Mouse (Mus musculus) adrenal gland, adult 2 months (tissue): ENCODE data around the gene Cyp2d22. TPM values are rescaled to one million over a fixed set of nuclear protein-coding genes. Genes with fewer than 3 reads are reported as not detected.
"Not testable (repeated sequence)": the region's sequence is repeated elsewhere in the genome, so short reads cannot be mapped to it uniquely, and the experiment has no call there.

Experiments
- DNase-seq: peaks from one replicate; pipeline ENCODE4 v3.0.0; 2021
- polyA plus RNA-seq: library from polyadenylated mRNA; depleted of rRNA; stranded (reverse); fragments of >200 nt; gene quantifications from 2 replicates; pipeline ENCODE4 v1.2.3, GENCODE M21; 2012
- total RNA-seq, 2 experiments: library from RNA; stranded (reverse); gene quantifications; 2 replicates each; pipeline ENCODE4 v1.2.3; 2021

Cyp2d22 gene
- total and polyA plus RNA-seq, 3 experiments: 37.9 to 66.2 (median 39.6) TPM

DNA sequence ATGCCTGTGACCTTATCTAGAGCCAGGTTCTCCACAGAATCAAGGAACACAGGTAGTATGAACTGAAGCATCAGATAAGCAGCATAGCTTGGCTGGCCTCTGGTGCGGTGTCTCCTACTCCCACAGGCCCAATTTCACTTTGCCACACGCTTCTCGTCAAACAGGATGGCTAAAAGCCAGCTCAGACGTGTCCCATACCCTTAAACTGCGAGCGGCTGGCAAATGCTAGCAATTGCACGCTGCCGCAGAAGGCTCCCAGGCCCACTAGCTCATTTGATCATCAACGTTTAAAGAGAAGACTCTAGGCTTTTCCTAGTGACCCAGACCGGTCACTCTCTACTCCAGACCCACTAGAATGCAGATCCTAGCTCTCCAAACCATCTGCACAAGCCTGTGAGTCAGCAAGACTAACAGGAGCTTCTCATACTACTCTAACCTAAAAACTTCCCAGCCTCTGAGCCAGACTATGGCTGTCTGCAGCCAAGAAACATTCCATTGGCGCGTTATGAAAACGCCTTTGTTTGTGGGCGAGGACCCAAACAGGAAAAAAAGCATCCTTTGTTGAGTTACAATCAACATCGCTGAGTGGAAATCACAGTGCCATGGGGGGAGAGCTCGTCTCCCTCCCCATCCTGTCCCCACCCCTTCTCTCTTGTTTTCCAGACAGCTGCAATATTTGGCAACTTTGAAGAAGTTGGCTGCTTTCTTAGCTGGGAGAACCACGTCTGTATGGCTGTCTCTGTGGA, 3.5 kb downstream of the Cyp2d22 start:
- DNase-seq: peak; percentile 56

DNA sequence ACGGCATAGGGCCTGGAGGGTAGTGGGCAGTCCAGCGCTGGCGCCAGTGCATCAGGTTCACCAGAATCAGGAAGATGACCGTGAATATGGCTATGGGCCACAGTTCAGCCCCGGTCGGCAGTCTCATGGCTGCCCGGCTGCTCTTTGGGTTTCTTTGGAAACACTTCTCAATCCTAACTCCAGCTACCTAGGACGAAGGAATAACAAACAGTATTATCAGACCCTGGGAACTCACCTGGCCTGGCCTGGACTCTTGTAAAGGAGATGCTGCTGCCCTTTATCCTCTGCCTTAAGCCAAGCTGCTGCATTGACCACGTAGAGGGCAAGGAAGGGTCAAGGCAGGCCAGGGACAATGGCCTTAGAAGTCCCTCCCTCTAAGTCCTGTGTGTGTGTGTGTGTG, 4.2 kb downstream of the Cyp2d22 start:
- DNase-seq: no peak

DNA sequence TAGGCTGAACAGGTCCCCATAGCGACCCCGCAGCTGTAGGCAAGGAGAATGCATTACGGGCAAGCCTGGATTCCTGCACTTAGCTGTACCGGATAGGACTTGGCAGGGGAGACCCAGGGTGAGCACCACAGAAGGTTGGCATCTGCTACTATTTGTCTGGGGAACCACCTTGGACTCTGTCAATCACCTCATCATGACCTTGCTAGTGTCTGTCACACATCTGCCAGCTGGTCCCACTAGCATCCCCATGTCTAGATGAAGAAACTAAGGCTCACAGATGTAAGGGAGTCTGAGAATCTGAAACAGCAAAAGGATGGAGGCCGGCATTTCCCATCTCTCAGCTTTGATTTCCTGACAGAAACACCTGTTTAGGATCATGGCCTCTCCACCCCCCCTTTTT, 5.6 kb downstream of the Cyp2d22 start:
- DNase-seq: no peak

DNA sequence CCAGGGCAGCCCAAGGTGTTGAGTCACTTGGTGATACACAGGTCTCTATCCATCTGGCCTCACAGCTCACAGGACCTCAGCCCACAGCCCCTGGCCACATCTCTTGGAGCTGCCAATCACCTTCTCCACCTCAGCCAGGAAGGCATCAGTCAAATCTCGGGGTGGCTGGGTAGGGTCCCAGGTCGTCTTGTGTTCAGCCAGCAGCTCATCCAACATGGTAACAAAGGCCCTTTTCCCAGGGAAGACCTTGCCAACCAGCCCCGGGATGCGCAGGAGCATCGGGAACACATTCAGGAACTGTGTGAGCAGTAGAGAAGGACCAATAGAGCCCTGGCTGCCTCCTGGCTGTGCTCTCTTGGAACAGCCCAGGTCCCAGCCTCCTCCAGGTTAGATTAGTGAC, 7.1 kb downstream of the Cyp2d22 start:
- DNase-seq: no peak

DNA sequence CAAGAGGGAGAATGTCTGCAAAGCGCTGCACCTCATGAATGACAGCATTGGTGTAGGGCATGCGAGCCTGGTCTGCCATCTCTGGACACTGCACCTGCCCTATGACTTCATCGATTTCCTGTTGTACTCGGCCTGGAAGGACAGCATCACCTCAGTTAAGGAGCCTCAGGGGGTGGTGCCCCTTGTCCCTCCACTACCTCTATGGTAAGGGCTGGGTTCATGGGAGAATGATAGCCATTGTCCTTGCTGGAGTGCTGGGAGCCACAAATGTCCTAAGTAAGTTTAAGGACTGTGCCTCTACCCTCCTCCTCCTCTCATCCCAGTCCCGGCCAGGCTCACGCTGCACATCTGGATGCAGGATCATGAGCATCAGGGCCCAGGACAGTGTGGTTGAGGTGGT, 7.6 kb downstream of the Cyp2d22 start:
- no peak for DNase-seq

GRCm38 (mm10) chr15:82368851-82369250, 11.2 kb downstream of the Cyp2d22 start:
- no peak for DNase-seq

DNA sequence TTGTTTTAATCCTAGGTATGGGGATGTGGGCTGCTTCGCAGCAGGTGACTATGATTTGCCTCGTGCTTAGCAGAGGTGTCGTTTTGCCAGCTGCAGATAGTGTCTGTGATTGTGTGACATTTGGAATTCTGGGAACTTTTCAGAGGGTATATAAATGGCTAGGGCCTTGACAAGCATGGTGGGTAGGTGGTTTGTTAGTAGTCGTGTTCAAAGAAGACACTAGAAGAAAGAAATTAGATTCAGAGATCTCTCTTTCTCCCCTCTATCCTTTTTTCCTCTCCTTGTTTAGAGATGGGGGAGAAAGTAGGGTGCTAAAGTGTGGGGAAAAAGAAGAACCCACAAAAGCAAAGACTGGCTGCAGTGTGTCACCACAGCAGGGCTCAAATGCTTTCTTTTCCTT, 11.9 kb downstream of the Cyp2d22 start:
- DNase-seq: no peak

DNA sequence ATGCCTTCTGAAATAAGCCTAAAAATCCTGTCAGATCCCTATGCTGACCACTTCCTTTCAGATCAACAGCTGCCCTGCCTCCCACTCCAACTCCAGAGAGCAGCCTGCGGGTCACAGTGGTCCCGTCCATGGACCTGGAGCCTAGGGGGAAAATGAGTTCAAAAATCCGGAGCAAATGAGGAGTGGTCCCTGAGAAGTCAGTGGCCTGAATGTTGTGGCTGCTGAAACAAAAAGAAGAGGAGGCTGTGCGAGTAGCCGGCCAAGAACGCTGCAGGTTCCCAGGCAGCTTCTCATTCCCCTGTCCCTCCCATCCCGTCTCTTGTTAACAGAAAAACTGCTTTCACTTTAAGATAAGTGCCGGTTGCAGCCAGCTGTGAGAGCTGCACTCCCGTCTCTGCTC, 15.5 kb downstream of the Cyp2d22 start:
- not testable (repeated sequence) for DNase-seq

DNA sequence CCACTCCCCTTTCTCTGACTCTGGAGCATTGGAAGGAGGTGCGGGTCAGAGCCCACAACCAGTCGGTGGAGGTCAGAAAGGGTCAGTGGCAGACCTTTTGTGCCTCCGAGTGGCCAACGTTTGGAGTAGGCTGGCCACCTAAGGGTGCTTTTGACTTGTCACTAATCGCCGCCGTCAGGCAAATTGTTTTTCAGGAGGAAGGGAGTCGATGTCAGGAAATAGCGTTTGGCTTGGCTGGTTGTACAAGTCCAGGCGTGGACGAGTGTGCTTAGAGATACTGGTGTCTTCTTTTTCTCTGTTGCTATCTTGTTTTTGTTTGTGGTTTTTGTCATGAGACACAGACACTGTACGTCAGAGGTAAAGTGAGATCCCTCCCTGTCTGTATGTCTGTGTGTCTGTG, 16.3 kb downstream of the Cyp2d22 start:
- DNase-seq: not testable (repeated sequence)

DNA sequence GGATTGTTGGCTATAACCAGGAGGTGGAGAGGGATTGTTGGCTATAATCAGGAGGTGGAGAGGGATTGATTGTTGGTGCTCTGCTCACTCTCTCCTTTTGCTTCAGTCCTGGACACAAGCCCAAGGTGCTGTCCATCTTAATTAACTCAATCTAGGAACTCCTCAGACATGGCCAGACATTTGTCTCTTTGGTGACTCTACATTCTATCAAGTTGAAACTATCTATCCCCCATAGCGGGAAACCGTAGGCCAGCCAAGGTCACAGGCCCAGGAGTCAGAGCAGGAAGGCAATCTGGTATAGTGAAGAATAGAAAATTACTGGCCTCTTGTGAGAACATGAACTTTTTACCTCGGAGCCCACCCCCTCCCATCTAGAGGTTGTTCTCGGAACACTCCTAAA, 17.8 kb downstream of the Cyp2d22 start:
- DNase-seq: peak; percentile 42

DNA sequence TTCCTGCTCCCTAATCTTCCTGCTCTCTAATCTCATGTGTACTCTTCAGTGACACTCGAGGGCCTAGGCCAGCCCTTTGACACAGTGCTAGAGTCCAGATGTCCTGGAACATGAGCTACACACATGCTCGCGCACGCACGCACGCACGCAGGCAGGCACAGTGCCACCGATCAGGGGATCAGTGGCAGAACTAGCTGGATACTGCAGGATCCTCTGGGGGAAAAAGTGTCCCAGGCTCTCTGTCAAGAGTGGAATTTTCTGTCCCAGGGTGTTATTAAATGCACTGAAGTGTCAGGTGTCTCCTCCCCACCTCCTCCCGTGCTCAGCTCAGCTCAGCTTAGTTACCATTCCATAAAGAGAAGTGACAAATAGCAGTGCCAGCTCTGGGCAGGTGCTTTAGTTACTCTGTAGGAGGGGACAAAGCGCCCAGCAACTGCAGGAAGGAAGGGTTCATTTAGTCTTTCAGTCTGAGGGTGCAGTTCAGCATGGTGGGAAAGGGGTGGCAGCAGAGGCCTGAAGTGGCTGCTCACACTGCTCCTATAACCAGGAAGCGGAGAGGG, 18.5 kb downstream of the Cyp2d22 start:
- peak; percentile 26 for DNase-seq

DNA sequence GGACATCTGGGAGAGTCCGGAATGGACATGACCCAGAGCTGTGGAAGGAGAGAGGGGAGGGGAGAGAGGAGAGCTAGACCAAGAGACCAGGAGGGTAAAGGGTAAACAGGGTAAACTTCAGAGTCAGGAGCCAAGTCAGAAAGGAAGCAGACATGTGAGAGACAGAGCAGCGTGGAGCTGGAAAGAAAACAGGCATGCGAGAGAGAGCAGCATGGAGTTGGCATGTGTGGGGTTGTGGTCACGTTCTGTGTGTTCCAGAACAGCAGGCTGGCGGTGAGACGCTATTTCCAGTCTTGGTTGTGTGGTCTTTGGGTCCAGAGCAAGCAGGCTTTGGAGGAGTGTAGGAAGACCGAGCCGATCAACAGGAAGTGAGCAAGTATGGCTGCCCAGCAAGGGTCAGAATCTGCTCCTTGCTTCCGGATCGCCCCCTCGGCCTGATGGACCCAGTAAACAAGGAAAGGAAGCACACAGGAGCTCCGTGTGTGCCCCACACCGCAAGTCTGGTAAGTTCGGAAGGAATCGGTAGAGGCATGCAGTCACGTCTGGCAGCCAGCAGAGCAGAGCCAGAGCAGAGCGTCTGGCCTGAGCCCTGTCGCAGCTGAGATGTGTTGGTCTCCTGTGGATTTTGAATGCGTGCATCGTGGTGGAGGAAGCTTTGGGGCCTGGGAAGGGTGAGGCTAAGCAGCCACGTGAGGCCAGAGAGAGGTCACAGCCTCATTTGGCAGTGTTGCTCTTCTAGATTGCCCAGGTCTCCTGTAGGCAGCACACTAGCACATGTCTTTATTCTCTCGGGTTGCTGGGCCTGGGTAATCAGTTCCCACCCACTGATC, 21.4 kb downstream of the Cyp2d22 start:
- DNase-seq: no peak

DNA sequence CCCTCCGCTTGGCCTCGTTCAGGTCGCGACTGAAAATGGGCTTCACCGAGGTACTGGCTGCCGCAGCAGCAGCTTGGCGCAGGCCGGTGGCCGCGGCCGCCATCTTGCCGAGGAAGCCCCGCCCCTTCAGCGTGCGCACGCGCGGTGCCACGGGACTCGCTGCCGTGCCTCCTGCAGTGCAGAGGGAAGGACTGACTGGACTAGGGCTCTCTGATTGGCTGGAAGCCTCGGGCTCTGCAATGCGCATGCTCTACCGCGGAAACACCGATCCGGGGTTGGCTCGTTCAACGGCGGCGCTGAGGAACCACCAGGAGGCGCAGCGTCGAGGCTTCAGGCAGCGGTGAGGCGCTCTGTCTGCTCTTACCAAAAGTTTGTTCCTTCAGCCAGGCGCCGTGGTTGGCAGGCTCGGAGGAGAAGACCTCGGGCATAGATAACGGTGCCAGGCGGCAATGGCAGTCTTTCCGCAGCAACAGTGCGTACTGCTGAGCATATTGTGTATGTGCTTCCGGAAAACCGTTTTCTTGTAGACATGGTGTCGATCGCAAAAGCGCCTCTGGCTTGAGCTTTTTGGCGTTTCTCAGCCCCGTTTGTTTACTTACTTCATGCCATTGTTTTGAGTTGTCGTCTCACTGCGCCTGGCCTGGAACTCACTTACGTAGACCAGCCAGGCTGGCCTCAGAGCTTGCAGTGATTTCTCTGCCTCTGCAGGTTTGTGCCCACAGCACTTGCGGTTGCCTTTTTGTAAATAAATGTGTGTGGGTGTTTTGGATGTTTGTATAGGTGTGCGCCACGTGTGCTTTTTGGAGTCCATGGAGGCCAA, 25.7 kb downstream of the Cyp2d22 start, which contains the start of gene Ndufa6:
Ndufa6 (minus strand) TSS at position 197 of the 820 bp plus-strand sequence.
- peak; percentile 98 for DNase-seq

DNA sequence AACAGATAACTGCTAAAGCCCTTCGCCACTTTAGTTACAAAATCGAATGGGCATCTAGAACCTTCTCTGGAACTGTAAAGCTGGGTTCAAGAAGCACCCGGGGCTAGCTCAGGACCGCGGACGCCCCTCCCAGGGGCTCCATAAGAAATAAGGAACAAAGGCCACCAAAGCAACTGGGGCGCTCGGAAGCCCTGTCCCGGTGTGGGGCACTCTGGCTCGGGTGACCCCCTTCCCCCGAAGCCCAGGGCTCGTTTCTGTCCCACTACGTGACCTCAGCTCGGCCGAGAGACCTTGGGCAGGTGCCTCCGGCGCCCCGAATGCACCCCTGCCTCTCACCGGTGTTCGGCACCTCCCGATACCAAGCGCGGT, 26.3 kb downstream of the Cyp2d22 start:
- DNase-seq: no peak

DNA sequence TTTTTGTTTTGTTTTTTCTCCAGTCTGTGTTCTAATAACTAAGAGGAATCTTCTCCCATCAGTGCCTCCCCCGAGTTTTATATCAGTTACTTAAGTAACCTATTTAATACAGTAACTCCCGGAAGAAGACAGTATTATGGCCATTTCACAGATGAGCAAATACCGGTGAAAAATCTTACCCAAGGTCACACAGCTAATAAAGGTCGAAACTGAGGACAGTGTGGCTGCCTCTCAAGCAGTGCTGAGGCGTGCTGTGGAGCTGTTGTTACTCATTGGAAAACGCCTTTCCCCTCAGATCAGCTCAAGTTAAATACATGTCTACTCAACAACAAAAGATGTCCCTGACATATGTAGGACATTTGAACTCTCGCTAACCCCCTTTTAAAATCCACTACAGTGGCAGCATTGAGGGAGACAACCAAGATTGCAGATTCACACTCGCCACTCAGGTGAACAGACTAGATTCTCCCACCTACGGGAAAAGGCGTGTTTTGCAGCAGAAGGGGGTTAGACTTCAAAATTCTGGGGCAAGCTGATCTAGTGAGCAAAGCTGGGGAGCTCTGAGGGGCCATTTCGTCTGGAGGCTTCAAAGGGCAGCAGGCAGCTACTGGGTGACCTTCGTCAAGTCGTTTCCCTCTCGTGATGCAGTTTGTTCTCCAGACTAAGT, 26.8 kb downstream of the Cyp2d22 start:
- DNase-seq: peak; percentile 51

- DNase-seq: peak; percentile 46
These were observed 28.6 kb downstream of the Cyp2d22 start for GRCm38 (mm10) chr15:82351480-82351879.

DNA sequence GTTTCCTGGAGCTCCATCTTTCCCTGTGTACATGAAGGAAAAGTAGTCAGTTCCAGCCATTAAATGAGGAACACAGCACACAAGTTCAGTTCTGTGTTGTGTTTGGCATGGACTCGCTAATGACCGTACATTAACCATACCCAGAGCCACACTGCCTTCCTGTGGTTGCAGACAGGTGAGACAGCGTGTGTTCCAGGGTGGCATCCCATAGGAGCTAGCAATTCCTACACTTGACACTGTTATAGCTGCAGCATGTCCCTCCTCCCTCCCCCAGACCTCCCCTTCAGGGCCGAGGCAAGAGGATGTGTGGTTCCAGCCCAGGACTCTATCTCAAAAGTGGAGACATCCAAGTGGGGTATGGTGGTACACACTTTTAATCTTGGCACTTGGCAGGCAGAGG, 29.7 kb downstream of the Cyp2d22 start:
- DNase-seq: no peak

DNA sequence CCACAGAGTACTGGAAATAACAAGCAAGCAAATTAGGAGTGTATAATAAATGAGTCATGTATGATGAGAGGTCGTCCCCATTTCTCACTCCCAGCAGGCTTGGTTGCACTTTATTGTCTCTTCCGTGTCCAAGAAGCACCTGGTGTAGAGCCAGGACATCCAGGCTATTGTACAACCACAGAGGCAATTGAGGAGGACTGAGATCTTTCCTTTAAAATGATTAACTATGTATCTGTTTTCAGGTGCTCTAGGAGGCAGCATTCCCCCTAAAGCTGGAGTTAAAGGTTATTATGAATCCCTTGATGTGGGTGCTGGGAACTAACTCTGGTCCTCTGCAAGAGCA, 31.1 kb downstream of the Cyp2d22 start:
- DNase-seq: no peak

- DNase-seq: no peak
These were observed 31.6 kb downstream of the Cyp2d22 start for GRCm38 (mm10) chr15:82348258-82348998.

- DNase-seq: no peak
These were observed 32.2 kb downstream of the Cyp2d22 start for GRCm38 (mm10) chr15:82347852-82348251.

GRCm38 (mm10) chr15:82347303-82347676, 32.8 kb downstream of the Cyp2d22 start:
- DNase-seq: no peak
